Mouse (Mus musculus): ENCODE data around the gene Dtymk.
A peak's percentile ranks its signal among the peaks of the same experiment; 100 is the strongest.
"Not testable (repeated sequence)": the region's sequence is repeated elsewhere in the genome, so short reads cannot be mapped to it uniquely, and the experiment has no call there.

Gene Dtymk

DNA sequence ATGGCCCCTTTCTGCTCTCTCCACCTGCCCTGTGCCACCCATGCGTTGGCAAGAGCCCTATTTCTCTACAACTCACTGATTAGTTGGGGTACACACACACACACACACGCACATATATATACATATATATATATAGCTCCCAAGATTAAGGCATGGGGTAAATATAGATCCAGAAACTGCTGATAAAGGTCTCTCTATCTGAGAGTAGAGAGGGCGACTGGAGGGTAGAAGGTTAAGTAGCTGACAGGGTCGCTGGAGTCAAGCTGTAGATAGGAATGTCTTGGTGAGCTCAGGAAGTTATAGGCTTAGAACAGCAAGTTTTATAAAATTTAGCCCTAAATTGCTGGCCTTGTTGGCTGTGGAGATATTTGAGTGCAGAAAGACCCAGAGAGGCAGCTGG lies 3.1 kb upstream of the Dtymk start:
- DNase-seq (ENCODE audit: low spot score): no peak

DNA sequence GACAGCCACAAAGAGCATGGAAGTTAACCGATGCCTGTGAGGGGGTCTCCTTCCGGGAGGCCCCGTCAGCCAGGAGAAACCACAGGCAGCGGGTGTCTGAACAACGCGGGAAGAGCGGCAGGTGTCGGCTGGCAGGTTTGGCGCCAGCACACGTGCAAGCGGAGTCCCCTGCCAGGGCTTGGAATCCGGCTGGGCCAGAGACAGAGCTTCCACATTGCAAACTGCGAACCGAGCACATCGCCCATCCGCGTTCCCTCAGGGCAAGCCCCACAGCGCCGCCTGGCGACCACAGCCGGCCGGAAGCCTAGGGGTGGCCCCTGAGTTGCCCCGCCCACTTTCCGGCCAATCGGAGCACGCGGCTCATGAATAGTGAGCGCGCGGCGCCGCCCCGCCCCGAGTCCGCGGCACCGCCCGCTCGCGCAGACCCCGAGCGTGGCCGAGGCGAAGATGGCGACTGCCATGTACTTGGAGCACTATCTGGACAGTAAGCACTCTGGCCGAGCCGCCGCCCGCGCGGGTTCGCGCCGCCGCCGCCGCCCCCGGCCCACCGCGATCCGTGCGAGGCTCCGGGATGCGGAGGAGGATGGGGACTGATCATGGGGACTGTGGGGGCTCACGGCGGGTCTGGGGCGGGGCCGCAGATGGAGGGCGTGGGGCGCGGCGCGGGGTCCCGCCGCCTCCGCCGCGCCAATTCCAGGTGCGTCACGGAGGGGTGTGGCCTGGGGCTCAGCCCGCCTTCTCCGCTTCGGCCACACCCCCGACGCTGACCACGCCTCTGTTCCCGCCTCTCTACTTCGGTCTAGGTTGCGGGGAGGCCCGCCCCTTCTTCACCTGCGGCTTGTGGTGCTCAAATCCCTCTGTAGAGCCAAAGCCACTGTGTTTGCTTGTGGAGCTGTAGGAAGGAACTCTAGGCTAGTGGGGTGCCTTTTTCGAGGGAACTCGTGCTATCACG lies 2.1 kb upstream of the Dtymk start, which contains the start of gene Ing5:
Gene Ing5, plus strand, starts transcription at position 410 of the 952 bp plus-strand sequence.
- DNase-seq (ENCODE audit: low spot score): peak; percentile 100

DNA sequence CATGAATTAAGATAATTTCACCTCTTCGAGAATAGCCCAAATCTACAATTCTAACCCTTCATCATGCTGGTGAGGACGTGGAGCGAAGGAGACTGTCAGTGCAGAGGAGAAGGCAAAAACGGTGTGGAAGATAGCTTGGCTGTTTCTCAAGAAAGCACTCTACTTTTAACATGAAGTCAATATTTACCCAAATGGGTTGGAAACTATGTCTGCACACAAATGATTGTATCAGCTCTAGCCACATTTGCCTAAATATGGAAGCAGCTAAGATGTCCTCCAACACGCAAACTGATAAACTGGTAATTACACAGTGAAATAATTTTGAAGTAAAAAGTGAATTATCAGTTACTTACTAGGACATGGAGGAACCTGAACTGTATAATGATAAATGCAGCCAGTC lies 1.0 kb upstream of the Dtymk start:
- no peak for DNase-seq (ENCODE audit: low spot score)

DNA sequence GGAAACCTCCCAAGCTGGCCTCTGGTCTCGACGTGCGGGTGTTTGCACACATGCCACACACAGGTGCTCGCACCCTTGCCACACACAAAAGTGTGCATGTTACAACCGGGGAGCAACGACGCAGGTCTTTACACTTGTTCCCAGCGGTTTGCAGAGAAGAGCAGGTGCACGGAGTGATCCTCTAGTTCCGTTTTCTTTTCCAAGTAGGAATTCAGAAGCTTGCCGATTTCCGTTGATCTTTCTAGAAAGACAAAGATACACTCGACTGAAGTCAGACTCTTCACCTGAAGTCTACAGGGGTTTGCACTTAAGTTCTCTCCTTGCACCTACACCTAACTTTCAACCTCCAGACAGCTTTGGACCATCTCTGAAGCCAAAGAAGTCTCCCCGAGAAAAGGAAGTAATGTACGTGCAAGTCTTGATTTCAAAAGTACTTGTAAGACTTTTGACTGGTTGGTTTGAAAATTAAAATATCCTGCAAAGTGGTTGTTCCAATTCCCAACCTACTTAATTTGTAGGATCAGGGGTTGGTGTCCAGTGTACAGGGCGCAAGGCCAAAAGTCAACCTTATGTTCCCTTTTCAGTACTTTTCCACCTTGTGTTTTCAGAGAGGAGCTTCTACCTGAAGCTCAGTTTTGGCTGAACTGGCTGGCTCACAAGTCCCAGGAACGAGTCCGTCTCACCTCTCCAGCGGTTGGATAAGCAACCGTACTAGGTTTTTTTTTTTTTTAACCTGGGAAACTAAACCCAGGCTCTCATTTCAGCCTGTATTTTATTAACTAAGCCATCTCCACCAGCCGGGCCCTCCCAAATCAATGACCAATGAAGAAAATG lies 847 bp downstream of the Dtymk start:
- no peak for DNase-seq (ENCODE audit: low spot score)

DNA sequence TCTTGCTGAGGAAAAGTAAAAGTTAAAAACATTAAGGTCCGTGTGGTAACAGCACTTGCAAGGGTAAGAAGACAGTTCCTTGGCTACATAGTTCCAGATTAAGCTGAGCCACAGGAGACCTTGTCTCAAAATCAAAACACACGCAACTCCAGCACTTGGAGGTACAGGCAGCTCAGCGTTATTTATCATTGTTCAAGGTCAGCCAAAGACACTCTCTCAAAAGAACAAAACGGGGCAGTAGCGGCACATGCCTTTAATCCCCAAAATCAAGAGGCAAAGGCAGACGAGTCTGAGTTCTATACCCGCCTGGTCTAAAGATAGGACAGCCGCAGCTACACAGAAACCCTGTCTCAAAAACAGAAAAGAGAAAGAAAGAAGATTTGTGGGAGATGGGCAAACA lies 5.8 kb downstream of the Dtymk start:
- DNase-seq (ENCODE audit: low spot score): no peak

DNA sequence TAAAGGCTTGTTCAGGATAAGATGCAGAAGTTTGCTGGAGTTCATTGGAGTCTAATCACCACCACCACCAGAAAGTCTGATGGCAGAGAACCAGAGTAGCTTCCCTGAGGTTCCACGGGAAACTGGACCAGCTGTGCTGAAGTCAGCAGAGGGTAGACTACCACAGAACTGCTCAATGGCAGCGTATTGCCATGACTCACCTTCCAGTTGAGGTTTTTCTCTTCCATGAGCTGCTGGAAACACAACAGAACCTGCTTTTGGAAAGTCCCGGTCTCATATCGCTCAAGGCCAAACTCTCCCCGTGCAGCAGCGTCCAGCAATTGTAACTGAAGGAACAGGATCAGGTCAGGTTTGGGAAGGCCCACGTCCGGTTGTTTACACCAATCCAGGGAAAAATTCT lies 7.2 kb downstream of the Dtymk start:
- no peak for DNase-seq (ENCODE audit: low spot score)

DNA sequence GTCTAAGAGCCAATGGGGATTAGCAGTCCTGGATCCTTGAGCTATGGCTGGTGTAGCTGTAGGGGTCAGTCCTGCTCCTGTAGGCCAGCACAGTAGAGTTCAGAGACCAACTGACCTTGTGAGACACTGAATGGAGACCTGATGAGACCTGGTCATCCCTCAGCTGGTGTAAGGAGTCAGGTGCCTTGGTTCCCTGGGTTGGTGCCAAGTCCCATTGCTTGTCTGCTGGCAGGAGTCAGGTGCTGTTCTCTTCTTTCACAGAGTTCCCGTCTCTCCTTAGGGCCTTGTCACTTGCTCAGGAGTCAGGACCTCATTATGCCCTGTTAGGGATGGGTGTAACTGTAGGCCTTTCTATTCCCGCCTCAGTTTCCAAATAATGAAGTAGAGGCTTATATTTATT lies 14.8 kb downstream of the Dtymk start:
- DNase-seq (ENCODE audit: low spot score): no peak

DNA sequence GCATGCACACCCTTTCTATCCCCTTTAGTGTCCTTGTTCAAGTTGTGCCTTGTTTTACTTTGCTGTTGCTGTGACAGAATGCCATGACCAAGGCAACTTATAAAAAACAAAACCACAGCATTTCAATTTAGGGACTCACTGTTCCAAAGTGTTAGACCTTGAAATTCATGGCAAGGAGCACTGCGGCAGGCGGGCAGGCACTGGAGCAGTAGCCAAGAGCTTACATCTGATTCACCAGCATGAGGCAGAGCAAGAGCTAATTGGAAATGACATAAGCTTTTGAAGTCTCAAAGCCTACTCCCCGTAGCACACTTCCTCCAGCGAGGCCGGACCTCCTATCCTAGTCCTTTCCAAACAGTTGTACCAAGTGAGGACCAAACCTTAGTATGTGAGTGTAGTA lies 25.0 kb downstream of the Dtymk start:
- no peak for DNase-seq (ENCODE audit: low spot score)

DNA sequence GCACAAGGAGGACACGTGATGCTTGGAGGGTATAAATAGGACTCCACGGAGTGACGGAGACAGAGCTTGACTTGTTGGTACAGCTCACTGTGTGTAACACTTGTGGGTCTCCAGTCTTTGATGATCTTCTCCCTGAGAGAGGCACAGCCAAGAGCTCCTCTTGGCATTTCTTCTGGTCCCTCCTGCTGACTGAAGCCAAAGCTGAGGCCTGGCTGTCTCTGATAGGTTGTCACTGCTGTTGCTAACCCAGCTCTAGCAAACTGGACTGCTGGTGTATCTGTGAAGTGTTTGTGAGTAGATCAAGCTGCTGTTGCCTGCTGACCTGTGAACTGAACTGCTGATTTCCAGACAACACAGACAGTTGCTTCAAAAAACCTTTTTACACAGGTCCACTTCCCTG lies 31.8 kb downstream of the Dtymk start:
- no peak for DNase-seq (ENCODE audit: low spot score)

DNA sequence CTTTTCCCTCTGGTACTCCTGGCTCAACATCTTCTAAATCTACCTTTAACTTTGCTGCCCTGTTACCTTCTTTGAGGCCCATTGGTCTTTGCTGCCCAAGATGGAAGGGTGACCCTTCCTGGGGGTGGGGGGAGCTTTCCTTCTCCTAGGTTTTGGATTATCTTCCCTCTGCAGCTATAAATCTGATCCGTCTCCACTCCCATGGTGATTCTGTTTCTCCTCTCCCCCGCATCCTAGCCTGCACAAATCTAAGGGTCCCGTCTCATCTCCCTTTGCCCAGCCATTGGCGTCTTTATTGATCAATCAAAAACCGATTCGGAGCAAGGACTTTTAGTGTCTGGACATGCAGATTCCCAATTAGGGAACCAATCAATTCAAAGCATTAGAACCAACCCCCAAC lies 34.1 kb downstream of the Dtymk start:
- DNase-seq (ENCODE audit: low spot score): no peak

DNA sequence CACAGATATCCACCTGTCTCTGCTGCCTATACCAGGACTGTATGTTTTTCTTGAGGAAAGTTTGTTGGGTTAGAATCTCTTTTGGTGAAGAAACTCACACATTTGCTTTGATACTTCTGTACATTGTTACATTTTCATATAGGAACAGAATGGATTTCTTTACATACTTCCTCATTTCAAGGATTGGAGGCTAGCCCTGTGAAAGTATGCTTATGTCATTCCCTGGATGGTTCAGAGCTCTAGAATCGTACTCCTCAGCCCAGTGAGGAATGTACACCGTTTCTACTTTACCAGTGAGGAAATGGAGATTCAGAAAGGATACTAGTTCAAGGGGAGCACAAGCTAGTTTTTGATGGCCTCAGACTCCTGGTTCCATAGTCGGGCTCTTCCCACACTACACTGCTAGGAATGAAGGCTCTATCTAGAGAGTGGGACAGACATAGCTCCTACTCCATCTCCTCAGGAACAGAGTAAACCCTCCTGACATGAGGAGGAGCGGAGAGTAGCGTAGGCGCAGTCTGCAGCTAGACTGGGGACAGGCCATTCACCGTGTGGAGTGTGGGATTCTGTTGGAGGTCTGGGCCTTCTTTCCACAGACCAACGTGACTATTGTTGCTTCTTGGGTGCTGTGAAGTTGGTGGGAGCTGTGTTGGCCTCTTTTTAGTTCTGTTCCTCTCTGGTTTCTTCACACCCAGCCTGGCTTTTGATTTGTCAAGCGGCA lies 36.7 kb downstream of the Dtymk start:
- no peak for DNase-seq (ENCODE audit: low spot score)

DNA sequence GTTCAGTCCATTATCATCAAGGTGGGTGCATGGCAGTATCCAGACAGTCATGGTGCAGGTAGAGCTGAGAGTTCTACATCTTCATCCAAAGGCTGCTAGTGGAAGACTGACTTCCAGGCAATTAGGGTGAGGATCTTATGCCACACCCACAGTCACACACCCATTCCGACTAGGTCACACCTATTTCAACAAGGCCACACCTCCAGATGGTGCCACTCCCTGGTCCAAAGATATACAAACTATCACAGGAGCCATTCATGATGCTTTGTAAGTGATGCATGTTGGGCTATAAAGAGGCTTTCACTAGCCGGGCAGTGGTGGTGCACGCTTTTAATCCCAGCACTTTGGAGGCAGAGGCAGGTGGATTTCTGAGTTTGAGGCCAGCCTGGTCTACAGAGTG lies 38.2 kb downstream of the Dtymk start:
- DNase-seq (ENCODE audit: low spot score): not testable (repeated sequence)

DNA sequence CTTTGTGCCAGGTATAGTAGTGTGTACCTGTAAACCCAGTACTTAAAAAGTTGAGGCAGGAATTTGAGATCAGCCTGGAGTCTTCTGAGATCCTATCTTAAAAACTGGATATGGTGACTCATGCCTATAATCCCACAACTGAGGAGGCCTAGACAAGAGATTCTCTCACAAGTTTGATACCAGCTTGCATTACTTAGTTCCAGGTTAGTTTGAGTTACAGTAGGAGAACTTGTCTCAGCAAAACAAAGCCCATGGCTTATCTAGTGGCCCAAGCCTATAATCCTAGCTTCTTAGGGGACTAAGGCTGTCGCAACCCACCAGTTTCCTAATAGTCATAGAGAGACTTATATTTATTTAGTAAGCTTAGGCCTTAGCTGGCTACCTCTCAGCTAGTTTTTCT lies 41.7 kb downstream of the Dtymk start:
- no peak for DNase-seq (ENCODE audit: low spot score)

DNA sequence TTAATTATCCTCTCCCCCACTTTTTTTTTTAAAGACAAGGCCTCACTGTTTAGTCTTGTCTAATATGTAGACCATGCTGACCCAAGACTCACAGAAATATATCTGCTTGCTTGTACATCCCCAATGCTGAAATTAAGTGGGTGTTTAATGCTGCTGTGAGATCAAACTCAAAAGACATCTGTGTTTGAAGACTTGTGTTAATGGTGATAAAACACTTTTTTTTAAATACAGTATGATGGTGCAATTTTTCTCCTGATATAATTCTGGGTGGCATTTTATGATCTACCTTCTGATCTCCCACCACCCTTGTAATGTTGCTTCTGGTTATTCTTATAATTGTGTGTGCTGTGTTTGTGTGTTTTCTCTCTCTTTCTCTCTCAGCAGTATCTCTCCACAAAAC lies 45.6 kb downstream of the Dtymk start:
- no peak for DNase-seq (ENCODE audit: low spot score)

DNA sequence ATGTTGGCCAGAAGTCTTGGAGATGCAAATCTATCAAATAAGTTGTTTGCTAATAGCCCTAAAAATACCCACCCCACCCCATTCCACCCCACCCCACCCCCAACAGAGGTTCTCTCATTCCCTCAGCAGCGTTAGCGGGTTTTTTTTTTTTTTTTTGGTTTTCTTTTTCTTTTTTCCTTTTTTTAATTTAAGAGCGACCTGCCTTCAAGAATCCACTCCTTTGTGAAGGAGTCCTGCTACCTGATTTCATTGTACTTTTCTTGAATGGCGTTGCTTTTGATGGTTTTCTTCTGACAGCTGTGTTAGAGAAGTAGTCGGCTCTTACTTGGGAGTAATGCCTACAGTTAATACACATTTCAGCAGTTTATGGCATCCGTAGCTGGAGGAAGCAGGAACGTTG lies 46.1 kb downstream of the Dtymk start:
- DNase-seq (ENCODE audit: low spot score): no peak

DNA sequence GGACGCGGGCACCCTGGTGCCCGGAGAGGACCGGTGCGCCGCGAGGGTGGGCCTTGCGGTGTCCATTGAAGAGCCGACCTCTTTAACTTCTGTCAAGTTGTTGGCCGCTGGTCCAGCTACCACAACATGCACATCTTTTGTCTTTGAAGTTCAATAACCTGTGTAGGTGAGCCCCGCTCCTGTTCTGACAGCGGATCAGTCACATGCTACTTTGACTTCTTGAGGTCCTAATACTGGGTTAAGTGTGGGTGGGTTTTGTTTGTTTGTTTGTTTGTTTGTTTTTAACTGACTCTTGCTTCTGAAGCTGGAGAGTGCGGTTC lies 46.5 kb downstream of the Dtymk start:
- DNase-seq (ENCODE audit: low spot score): no peak

DNA sequence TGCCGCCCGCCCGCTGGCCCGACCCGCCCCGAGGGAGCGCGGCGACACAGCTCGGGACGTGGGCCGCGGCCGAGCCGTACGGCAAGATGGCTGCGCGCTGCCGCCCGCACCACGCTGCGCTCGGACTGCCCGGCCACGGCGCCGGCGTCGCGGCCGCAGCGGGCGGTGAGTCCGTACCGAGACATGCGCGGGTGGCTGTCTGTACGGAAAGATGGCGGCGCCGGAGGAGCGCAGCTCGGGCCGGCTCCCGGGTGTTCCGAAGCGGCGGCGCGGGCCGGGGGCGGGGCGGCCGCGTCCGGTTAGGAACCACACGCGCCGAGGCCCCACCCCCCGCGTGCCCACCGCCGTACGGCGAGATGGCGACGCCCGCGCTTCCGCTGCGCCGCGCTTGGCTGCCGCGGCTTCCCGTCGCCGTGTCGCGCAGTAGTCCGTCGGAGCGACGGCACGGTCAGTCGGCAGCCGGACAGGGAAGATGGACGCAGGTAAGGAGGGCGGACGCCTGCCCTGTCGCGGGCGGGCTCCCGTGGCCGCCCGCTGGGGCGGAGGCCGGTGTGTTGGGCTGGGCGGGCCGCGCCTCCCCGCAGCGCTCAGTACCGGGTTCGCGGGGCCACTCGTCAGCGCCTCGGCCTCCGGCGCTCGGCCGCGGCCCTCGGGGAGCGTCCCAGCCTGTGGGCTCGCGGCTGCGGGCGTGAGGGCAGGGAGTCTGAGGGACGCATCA lies 47.0 kb downstream of the Dtymk start, which contains the start of gene Thap4:
Gene Thap4, minus strand, starts transcription at position 292 of the 718 bp plus-strand sequence.
- peak; percentile 91 for DNase-seq (ENCODE audit: low spot score)

DNA sequence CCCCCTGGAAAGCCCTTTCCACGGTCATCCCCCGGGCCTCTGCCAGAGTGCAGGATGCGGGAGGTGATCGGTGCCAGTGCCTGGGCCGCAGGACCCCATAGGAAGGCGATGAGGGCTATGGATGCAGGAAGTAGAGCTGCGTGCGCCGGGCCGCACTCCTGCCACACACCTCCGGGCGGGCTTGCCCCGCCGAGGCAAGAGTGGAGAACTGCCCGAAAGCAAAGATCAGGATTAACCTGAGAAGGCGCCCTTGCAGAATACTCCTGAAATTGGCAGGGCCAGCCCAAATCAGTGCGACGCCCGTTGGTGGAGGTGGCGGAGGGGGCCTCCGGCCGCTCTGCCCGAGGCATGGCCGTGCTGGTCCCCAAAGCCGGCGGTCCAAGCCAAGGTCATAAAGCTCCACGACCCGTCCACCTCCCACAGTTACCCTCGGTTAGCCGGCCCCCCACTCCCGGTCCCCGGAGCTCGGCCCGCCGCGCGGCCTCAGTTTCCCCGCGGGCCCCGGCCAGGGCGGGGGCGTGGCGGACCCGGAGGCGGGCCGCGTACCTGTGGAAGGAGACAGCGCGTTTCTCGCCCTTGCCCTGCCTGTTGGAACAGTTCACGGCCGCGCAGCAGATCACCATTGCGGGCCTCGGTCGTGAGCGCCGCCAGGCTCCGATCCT lies 47.7 kb downstream of the Dtymk start:
- DNase-seq (ENCODE audit: low spot score): peak; percentile 28

DNA sequence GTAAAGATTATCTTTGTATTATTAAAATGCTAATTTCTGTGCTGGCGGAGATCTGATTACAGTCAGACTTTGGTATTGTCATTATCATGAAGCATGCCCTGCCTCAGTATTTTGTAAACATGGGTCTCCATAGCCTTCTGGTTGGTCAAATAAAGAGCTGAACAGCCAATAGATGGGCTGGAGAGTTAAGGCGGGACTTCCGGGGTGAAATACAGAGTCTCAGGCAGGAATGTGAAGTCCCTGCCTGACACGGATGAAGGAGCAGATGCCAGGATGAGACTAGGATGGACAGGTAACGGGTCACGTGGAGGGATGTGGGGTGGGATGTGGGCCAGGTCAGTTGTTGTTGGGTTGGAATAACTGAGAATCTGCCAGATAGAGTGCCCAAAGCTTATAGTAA lies 50.4 kb downstream of the Dtymk start, which contains the start of gene Atg4b:
Gene Atg4b, plus strand, starts transcription at position 211 of the 400 bp plus-strand sequence.
- DNase-seq (ENCODE audit: low spot score): no peak

DNA sequence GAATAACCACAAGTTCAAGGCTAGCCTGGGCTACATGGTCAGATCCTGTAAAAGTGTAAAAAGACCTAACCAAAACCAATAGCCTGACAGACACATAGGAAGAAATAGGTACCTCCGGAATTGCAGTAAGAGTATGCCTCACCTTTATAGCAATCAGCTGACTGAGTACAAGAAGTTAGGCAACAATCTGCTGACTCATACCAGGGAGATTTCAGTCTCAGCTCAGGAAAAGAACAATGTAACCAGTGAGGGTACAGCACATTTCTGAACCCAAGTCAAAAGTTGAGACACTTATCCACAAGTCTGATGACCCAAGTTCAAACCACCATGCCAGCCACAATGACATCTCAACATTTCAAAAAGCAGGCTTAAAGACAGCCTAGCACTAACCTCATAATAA lies 53.2 kb downstream of the Dtymk start:
- no peak for DNase-seq (ENCODE audit: low spot score)

DNA sequence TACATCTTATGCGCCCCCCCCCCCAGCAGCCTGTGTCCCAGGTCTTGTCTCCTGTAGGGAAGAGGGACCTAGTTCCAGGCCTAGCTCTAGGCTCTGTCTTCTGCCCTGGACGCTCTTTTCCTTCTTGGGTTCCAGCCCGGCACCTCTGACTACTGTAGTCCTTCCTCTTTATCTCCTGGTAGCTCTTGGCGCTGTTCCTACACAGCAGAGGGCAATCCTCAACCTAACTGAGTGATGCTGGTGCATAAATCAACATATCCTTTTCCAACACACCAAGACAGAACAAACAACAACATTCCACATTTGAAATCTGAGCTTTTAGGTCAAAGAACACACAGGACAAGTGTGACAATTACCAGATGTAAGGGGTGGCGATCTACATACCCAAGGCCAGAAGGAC lies 55.6 kb downstream of the Dtymk start:
- no peak for DNase-seq (ENCODE audit: low spot score)

All from urinary bladder, postnatal 25 days (tissue).